Mouse (Mus musculus) left cerebral cortex, adult 18-20 months (tissue): Measurements from ENCODE around the gene Prss35. TPM values are rescaled to one million over a fixed set of nuclear protein-coding genes. Genes with fewer than 3 reads are reported as not detected.

ENCODE experiments used
- DNase-seq, 2 experiments: peaks; one replicate each; pipeline ENCODE4 v3.0.0; 2021 to 2022; ENCODE audit warnings: low spot score in 2 of 2, mixed read lengths in 1 of 2
- long read RNA-seq, 2 experiments: library from polyadenylated mRNA; stranded (forward); transcript quantifications; one replicate each; pipeline ENCODE4 v2.0.0; 2021
- total RNA-seq, 2 experiments: library from RNA; stranded (reverse); gene quantifications; 2 replicates each; pipeline ENCODE4 v1.2.3; 2021

The Prss35 gene
- 1 to 10 TPM; 1.1 to 2.4 TPM for total RNA-seq
- long read RNA-seq, experiment 1, partial matches to known transcripts = 0 of 1 reads
- long read RNA-seq, experiment 1, other reads (novel, unspliced or antisense) = 0 of 1 reads
- long read RNA-seq, experiment 2, partial matches to known transcripts = 0 of 2 reads
- long read RNA-seq, experiment 2, other reads (novel, unspliced or antisense) = 2 of 2 reads

- DNase-seq = peak in 1 of 2 experiments; percentile 23
These were observed at the start of gene Prss35 for GRCm38 (mm10) chr9:86742959-86743911. Prss35 (plus strand) TSS chr9:86743649.

GRCm38 (mm10) chr9:86693935-86694334 lies 49.5 kb upstream of the Prss35 start:
- no peak for DNase-seq

GRCm38 (mm10) chr9:86694644-86695043 lies 48.8 kb upstream of the Prss35 start:
- no peak for DNase-seq

DNA sequence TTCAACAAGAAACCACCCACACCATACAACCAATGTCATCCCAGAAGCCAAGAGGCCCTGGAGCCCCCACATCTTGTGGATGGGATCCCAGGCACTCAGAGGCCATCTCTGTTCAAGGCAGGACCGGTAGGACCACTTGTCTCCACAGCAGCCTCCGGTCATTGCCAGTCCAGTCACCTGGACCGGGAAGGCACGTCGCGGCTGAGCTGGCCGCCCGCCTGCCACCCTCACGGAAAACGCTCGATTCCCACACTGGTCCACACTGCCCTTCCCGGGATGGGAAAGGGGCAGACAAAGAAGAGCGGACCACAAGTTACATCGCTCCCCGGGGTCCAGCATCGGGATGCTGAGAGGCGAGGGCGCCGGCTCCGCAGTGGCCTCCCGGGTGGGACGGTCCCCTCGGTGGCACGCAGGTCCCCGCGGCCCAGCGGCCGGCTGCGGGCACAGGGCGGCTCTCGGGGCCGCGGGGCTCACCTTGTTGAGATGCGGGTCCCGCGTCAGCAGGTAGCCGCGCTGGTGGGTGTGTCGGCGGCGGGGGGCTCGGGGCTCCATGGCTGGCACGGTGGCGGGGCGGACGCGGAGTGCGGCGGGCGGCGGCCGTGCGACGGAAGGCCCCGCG lies 48.1 kb upstream of the Prss35 start:
- peak; percentile 15 to 26 for DNase-seq

- peak; percentile 40 to 44 for DNase-seq
These were observed 47.6 kb upstream of the Prss35 start, which contains the start of gene Me1 for GRCm38 (mm10) chr9:86695818-86696261. Me1 (minus strand) TSS chr9:86695953.

DNA sequence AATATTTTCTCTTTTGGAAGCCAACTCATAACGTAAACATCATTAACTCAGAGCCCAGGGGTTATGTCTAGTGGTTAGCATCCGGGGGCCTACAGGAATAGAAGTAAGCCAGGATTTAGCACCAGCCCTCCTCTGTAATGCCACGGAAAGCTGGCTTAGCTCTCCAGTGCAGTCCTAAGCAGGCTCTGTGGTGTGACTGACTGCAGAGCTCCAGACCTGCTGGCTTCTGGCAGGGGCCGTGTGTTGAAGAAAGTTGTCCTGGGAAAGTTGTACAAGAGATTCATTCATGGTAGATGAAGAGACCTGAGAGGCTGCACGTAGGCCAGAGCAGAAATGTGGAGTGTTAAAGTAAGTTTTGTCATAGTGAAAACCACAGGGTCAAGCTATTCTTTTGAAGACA lies 42.2 kb upstream of the Prss35 start:
- DNase-seq = no peak

DNA sequence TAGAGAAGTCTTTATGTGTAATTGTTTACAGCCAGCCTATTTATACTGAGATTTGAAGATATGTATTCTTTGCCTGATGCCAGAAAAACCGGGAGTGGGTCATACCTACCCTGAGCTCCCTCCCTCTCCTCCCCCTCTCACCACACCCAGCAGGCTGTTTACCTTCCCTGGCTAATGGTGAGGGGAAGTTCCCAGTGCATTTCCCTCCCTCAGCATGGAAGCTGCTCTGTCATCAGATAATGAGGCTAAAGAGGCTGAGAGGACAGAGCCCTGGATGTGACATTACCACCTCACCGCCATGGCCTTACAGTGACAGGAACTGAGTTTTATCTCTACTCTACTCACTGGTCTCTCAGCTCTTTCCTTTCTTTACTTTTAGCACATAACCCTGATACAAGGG lies 41.6 kb upstream of the Prss35 start:
- no peak for DNase-seq

DNA sequence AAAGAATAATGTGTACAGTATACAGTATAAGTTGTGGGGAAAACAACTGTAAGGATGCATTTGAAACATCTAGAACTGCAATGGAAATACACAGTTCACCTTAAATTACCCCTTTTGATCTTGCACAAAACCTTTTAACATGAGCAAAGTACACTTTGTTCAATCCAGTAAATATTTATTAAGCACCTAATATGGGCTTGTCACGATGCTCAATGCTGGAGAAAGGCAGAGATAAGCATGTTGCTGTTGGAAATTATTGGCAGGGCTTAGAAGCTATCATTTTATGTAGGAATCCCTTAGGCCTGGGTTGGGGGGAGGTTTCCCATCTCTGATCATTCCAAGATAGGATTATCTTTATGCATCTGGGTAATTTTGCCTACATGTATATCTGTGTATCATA lies 36.0 kb upstream of the Prss35 start:
- DNase-seq = no peak

DNA sequence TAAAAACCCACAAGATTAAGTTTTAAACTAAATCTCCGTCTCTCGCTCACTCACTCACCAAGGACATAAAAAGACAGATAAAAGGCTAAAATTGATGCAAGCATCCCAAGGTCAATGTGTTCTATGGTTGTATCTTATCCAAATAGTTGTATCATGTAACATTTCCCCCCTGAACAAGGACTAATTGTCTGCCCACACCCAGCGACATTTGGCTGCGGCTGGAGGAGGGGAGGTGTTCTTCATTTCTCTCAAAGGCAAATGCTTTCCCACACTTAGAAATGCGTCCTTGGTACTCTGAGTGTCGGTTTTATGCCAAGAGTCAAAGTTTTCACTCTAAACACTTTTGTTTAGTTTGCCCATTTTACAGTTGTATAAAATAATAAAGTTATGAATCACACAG lies 34.5 kb upstream of the Prss35 start:
- no peak for DNase-seq

DNA sequence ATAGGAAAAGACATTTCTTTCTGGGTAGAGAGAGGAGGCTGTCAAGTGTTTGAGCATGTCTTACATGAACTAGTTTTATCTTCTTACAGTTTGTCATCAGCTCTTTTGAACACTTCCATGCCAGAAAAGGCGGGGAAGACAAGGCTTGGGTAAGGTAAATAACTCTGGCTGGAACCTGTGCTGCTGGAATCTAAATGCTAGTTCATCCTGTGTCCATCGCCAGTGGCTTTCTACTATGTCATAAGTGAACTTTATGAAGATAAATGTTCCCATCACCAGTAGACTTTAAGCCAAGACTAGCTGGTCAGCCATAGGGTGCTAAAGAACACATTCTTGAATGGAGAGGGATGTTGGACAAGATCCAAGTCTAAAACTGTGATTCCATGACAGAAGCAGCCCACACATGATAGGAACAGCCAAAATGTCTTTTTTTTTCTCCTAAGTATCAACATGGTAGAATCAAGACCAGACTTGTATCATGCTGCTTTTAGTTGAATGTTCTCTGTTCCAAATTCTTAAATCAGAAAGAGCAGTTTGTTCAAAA lies 33.3 kb upstream of the Prss35 start:
- DNase-seq = no peak

DNA sequence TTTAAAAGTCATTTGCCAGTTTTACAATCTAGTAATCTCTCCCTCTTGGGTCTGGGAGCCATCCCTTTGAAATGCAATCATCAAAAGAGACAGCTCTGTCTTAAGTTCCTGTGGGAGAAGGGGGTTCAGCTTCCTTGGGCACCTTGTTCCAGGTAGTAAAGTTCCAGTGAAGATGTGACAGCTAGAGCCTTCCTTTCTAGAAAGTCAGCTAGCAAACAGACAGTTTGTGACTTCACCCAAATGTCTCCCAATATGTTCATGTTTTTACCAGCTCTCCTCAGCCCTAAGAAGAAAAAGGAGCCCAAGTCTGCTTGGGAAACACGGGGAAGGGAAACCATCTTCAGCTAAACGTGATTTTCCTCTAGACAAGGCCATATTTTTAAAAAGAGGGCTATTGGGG lies 30.8 kb upstream of the Prss35 start:
- no peak for DNase-seq

- no peak for DNase-seq
These were observed 29.4 kb upstream of the Prss35 start for GRCm38 (mm10) chr9:86714089-86714488.

- no peak for DNase-seq
These were observed 26.9 kb upstream of the Prss35 start for GRCm38 (mm10) chr9:86716540-86716939.

GRCm38 (mm10) chr9:86717119-86717518 lies 26.3 kb upstream of the Prss35 start:
- no peak for DNase-seq

DNA sequence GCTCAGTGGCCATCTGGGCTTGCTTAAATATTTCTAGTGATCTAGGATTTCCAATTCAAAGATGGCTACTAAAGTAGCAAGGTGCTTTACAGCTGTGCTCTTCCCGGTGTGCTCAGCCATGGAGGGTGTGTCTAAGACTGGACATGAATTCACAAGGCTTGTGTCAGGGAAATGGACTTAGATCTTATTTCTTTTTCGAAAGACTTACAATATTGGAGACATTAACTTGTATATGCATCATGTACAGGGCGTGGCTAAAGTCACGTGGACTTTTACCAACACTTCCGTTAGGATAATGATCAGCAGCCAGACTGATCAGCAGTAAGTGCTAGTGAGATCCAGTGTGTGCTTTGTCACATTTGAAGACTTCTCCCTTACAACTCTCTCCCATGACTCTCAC lies 23.2 kb upstream of the Prss35 start:
- DNase-seq = no peak

GRCm38 (mm10) chr9:86720794-86721193 lies 22.7 kb upstream of the Prss35 start:
- no peak for DNase-seq

DNA sequence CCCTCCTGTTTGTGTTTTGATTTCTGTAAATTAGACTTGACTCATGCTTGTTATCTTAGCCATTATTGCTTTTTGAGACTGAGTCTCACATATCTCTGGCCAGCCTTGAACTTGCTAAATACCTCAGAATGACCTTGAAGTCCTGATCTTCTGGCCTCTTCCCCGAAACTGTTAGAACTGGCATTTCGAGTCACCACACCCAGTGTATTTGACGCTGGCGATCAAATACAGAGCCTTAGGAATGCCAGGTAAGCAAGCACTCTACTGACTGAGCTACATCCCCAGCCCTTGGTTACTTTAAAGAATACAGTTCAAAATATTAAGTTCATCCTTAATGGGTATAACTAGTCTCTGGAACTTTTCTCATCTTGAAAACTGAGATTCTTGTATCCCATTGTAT lies 18.4 kb upstream of the Prss35 start:
- DNase-seq = no peak

GRCm38 (mm10) chr9:86725604-86726380 lies 17.7 kb upstream of the Prss35 start:
- DNase-seq = no peak

GRCm38 (mm10) chr9:86726381-86726720 lies 17.1 kb upstream of the Prss35 start:
- DNase-seq = no peak

DNA sequence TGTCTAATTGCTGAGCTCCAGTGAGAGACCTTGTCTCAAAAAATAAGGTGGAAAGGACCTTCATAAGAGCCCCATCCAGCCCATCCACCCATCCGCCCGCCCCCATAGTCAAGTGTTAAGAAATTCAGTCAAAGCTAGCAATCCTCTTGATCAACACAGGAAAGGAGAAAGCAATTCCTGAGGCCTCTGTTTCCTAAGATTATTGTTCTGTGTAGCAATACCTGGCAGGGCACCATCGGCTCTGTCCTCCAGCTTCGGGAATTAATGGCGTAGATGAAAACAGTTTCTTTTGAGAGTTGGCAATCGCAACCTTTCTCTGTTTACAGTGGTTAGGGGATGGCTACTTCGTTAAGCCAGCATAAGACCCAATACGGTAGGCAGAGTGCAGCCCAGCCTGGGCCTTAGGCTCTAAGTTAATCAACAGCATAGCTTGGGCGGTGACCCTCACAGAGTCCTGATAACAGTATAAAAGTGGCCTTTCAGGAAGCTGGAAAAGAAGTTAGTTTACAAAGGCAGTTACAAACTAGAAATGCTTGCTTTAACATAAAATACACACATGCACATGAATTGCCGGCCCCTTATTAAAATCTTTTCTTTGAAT lies 15.1 kb upstream of the Prss35 start:
- DNase-seq = no peak

DNA sequence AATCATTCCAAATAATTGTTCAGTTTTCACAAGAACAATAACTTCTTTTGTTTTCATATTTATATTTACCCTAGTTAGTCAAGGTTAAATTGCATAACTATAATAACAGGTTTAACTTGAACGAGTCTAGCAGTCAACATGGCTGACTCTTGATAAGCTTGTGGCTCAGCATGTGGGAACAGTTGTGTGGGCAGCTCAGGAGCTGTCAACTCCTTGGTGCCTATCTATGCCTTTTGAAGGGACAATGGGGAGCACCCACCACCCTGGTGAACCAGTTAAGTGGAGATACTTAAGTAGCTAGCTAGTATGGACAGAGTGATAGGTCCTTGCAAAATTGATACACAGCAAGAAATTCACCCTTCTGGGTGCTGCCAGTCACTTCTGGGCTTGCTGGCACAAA lies 14.4 kb upstream of the Prss35 start:
- DNase-seq = no peak
